Mouse (Mus musculus) small intestine, adult 2 months (tissue): ENCODE data around the gene Nkx2-1.

Experiments used
- CTCF ChIP-seq: fragments of 200-500 bp; IDR thresholded peaks from 2 replicates; pipeline ENCODE4 v1.5.1; 2012; ENCODE audit warnings: low read depth, mild to moderate bottlenecking, control low read depth, inconsistent platforms, low read length, moderate library complexity, mixed read lengths; ENCODE audit not compliant: insufficient replicate concordance, insufficient read length; ENCODE audit errors: extremely low read depth
- POLR2A ChIP-seq: fragments of 200-500 bp; IDR thresholded peaks from 2 replicates; pipeline ENCODE4 v1.6.1; 2012; ENCODE audit warnings: low read depth, mild to moderate bottlenecking, control low read depth, inconsistent platforms, low read length, moderate library complexity

- TF ChIP-seq CTCF (no peak), POLR2A (no peak)
Measured at GRCm38 (mm10) chr12:56482606-56483005, 54.1 kb downstream of the Nkx2-1 start.
